Mouse (Mus musculus) c-Kit-positive CD71-positive TER-119-negative erythroid progenitor cells, embryonic 14.5 days (primary cell): ENCODE results near the gene Pnrc1.
"Not testable (repeated sequence)": the region's sequence is repeated elsewhere in the genome, so short reads cannot be mapped to it uniquely, and the experiment has no call there.

Source experiments
- DNase-seq: peaks from one replicate; pipeline ENCODE4 v3.0.0-alpha.2; 2013; ENCODE audit warnings: low read depth

Pnrc1 gene

DNA sequence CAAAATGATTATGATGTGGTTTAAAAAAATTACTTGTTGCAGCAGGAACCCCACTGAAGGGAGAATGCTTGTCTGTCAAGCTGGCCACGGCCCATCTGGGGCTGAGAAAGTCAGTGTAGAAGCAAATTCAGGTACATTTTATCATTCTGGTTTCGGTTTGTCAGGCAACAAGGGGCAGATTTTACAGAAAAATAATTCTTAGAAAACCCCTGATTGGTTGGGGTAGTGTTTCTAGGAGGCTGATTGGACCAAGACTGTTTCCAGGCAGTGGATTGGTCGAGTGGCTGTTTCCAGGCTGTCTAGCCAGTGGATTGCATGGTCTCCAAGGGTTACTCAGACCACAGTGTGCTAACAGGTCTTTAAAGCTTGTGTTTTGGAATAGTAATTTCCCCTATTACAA lies at the start of gene Pnrc1:
TSS of gene Pnrc1 (minus strand) at position 162 of the 400 bp plus-strand sequence.
- DNase-seq: no peak

DNA sequence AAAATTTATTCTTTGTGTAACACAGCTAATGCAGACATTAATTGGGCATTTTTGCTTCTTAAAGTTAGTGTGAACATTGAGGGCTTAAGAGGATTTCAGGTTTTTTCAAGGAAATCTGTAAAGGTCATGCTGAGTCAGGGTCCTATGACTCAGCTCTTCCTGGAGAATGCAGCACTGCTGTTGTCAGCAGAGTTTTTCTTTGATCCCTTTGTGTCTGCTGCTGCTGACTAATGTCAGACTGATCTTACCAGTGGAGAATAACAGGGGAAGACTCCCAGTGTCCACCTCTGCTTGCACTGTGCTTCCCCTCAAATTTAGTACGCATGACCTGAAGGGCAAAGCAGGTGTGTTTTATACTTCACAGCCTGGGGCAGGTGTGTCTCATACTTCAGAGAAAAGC lies 48.0 kb upstream of the Pnrc1 start:
- DNase-seq: peak; percentile 19

DNA sequence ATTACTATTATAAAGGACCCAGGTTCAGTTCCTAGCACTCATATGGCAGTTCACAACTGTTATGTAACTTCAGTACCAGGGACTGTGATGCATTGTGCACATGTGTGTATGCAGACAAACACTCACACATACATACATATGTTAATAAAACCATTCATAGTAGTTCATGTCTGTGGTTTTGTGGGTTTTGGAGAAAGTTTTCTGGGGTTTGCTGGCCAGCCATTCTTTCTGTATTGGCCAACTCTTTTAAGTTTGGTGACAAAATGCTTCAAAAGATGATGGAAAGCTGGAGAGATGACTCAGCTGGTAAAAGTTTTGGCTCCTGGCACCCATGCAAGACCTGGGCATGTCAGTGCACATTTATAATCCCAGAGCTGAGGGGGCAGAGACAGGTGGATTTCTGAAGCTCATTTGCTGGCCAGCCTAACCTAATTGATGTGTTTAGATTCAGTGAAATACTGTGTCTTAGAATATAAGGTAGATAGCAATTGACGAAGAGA lies 43.0 kb upstream of the Pnrc1 start:
- no peak for DNase-seq

DNA sequence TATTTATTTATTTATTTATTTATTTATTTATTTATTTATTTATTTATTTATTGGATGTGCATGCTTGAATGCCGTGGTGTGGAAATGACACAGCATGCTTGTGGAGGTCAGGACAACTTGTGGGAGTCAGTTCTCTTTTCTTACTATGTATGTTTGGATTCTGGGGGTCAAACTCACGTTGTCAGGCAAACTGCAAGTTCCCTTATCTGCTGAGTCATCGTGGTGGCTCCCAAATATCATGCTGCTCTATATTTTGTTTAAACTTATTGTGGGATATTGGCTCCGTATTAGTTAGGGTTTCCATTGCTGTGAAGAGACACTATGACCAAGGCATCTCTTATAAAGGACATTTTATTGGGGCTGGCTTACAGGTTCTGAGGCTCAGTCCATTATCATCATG lies 41.2 kb upstream of the Pnrc1 start:
- DNase-seq: no peak

DNA sequence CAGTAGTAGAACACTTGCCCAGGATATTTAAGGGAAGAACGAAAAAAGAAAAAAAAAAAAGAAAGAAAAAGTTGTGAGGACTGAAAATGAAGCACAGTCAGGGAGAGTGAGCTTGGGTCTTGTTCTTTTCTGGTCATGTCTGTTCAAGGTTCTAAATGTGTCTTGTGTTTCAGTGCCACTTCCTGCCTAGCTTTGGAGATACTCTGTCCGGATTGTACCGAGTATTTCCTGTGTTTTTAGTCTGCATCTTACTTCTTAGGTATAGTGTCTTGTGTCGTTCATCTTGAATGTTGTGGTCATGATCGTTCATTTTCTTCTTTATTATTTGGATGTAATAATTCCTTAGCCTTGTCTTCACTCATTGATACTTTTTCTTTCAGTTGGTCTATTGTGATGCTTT lies 25.9 kb upstream of the Pnrc1 start:
- no peak for DNase-seq

DNA sequence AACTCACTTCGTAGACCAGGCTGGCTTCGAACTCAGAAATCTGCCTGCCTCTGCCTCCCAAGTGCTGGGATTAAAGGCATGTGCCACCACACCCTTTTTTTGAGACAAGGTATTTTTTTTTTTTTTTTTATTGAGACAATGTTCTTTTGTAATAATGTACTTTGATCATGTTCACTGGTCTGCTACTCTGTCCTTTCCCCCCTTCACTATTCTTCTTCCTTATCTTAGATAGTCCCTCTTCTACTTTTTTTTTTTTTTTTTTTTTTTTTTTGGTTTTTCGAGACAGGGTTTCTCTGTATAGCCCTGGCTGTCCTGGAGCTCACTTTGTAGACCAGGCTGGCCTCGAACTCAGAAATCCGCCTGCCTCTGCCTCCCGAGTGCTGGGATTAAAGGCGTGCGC lies 24.2 kb upstream of the Pnrc1 start:
- not testable (repeated sequence) for DNase-seq

DNA sequence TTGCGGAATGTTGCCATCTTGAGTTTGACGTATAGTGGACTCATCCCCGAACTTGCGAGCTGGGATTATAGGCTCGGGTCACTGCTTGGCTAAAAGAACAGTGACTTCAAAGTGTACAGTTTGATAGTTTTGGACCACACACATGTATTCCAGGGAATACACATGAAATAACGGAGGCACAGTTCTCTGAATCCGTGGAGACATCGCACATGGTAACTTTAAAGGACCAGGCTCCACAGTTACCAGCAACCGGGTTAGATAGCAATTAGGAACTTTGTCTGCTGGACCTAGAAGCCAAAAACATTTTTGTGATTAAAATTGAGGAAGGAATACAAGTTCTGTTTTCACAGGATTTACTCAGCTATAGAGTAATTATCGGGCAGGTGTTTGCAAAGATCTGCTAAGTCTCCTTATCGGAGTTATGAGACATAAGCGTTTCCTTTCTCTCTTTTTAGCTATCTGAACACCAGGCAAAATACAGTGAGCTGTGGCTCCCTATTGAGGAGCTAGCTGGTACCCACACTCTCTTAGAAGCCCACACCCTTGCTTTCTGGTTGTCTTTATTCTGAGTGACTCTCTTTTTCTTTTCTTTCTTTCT lies 21.0 kb upstream of the Pnrc1 start:
- peak; percentile 22 for DNase-seq

DNA sequence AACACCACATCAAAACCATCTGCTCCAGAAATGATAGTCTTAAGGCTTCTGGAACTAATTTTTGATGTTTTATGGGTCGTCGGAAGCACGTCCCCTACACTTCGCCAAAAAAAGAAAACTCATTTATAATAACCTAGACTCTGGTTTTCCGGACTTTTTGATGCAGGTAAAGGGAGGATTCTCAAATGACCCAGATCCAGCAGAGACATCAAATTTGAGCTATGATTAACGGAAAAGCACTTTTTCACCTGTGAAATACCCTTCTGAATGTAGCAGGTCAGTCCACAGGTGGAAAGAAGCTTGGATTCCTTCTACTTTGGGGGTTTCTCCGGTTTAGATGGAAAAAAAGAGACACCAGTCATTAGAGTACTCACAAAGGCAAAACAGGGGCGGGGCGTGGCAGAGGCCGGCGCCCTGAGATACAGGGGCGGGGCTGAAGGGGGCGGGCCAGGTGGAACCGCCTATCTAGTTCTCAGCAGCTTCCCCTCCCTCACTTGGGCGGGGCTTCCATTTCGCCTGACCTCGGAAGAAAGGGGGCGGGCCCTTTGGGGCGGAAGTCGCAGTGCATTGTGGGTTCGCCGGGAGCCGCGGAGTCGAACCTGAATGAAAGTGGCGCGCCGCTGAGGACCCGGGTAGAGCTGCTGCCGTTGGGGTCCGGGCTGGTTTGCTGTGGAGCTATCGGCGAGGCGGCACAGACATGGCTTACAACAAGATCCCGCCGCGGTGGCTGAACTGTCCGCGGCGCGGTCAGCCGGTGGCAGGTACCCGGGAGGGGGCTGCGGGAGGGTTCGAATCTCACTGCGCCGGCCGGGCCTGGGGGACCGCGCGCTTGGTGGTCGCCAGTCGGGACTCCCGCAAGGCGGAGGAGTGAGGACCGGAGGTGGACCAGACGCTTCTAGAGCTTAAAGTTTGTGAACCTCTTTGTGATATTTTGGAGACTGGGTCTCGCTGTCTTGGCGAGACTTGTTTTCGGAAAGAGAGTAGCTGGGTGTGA lies 20.1 kb upstream of the Pnrc1 start, which contains the start of gene Rngtt:
TSS of gene Rngtt (plus strand) at position 548 of the 994 bp plus-strand sequence.
- DNase-seq: peak; percentile 98

DNA sequence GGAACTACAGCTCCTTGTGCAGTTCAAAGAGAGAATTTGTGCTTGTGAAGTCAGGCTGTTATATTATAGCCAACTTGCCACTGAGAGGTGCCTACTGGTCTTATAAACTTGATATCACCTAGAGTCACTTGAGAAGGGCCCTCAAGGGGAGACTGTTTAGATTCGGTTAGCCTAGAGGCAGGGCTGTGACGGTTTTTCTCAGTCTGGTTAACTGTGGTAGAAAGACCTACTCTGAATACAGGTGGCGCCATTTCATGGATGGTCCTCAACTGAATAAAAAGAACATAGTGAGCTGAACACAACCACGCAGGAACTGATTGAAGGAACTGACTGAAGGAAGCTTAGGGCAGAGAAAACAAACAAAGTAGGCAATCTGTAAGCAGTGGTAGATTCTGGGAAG lies 17.2 kb upstream of the Pnrc1 start:
- DNase-seq: no peak

DNA sequence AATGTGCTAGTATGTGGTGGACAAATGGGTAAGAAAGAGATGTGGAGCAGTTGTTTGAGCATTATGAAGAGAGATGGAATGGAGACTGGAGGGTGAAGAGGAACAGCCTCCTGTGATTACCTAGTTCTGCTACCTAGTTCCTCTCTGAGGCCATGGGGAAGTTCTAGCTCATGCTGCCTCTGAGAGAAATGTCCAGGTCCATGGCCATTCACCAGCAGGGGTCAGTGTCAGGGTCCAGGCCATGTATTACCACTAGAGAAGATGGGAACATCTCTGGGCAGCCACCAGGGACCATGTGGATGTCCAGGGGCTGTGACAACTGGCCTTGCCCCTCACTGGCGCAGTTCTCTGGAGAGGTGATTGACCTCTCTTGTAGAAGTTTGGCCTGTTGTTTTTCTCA lies 13.1 kb upstream of the Pnrc1 start:
- no peak for DNase-seq

DNA sequence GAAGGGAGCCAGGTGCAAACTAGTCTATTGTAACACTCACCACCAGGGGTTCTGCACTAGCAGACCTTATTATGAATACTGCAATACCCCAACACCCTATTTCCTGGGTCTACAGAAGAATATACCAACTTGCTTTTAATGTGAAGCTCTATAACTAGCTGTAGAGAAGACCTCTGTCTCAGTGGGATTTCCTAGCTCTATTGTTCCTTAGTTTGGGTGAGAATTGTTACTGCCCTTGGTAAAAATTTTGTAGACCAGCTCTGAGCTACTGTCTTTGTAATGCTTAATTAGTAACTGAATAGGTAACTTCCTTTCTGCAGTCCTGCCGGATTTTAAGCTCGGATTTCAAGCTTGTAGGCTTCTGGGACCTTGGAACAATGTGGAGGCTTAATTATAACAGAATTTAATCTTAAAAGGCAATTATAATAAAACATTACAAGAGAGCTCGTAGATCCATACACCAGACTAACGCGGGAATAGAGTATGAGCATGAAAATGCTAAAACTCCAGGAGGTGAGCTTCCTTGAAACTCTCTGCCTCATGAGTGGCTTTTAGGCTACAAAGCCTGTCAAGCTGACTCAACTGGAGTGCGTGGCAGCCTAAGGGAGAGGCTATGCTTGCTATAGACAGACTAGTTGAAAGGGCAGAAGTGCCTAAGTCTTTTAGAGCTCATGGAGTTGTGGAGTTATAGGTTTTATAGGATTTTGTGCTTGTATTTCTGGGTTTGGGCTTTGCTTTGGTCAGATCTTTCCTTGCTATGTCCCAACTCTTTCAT lies 11.1 kb upstream of the Pnrc1 start:
- not testable (repeated sequence) for DNase-seq

DNA sequence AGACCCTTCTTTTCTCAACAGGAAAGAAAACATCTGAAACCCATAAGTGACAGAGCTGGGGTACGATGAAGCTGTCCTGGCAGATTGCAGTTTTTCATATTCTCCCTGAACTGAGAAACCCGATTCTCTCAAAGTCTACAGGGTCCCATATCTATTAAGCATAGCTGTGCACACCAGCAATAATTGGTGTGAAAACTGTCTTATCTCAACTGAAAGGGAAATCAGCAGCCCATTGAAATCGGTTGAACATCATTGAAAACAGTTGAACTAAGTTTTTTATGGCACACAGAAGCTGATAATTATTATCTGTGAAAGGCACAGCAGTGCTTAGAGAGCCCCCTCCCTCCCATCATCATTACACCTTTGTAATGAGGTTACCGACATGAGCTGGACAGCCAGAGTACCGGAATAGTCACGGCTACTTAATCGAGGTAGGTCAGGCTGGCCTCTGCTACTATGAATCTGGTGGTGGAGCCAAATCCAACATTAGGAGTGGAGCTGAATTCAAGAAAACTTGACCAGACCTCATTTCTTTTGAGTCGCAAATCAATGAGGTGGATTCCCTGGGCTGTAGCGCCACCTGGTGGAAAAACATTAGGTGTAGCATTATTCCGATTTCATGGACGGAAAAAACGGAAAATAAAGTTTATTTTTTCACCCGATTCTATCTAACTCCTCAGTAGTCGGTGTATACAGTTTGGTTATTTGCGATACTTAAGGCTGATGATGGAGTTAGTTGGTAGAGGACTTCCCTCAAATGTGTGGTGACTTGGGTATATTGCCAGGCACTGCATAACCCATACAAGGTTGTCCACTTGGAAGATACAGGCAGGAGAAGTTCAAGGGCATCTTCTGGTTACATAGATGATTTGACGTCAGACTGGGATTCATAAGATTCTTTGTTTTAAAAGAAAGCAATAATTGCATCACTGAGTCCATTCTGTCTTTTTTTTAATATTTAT lies 2.7 kb upstream of the Pnrc1 start:
- DNase-seq: peak; percentile 70

DNA sequence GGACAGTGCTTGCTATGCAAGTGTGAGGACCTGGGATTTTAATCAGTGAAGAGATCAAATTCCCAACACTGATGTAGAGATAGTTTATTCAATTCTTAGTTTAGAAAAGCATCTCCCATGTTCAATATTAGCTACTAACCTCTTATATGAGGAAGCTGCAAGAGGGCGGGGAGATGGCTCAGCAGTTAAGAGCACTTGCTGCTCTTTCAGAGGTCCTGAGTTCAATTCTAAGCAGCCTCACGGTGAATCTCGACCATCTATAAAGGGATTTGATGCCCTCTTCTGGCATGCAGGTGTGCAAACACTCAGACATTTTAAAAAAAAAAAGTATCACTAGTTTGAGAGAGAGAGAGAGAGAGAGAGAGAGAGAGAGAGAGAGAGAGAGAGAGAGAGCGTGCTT lies 915 bp upstream of the Pnrc1 start:
- no peak for DNase-seq

DNA sequence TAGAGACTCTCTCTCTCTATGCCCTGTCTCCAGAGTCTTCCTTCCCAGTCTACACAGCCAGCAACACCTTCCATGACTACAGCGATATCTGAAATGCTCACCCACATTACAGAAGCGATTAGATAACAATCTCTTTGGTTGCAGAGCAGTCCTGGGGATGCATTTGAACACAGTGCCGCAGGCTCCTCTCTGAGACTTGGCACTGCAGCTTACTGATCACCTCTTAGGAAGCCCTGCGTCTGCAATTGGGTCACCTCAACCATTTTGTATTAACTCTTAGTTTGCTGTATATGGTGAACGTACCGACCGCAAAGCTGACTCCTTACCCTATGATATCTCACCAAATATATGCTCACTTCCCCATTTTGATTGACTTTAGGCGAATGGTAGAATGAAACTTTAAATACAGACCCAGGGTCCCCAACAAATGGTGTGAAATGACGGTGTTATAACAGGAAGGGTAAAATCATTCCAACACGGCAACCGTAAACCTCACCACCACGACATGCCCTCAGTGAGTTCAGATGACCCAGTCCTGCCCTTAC lies 785 bp downstream of the Pnrc1 start:
- DNase-seq: no peak

DNA sequence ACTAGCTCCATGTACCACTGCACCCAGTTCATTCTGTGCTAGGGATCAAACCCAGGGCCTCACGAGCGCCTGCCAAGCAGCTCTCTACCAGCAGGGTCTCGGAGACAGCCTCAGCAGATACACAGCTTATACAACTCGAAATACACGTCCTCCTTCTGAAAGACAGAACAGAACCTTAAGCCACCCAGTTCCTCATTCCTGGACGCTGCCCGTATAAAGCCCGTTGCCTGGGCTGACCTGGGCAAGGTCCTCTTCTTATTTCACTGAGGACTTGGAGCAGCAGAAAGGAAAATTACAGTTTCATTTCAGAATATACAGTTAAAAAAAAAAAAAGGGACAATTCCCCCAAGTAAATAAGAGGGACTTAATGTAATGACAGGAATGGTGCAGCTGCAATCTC lies 4.5 kb downstream of the Pnrc1 start:
- DNase-seq: no peak

DNA sequence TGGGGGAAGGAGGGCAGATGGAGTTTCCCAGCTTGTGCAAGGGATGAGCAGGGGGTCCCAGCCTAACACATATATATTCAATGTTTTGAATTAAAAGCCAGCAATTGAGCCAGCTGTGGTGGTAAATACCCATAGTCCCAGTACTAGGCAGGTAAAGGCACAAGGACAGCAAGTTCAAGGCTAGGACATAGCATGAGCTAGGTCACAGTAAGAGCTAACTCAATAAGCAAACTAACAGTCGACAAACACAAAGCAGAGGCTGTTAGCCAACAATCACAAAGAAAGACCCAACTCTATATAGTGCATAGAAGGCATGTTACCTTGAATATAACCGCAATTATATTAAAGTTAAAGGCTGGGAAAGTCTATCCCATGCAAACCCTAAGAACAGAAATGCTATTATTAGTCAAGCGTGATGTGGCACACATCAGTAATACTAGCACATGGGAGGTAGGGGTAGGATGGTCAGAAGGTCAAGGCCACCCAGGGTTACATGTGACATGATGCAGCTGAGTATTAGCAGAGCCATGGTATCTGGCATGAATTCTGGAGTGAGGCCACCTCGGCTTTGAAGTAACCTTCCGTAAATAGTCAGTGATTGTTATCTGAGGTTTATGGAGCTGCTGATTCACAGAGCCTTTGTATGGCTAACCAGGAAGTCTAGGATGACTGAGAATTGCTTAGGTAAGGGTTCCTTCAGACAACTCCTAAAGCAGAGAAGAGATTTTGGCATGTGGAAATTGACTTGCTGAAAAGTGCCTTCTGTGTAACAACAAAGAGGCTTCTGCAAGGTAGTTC lies 5.7 kb downstream of the Pnrc1 start:
- no peak for DNase-seq

DNA sequence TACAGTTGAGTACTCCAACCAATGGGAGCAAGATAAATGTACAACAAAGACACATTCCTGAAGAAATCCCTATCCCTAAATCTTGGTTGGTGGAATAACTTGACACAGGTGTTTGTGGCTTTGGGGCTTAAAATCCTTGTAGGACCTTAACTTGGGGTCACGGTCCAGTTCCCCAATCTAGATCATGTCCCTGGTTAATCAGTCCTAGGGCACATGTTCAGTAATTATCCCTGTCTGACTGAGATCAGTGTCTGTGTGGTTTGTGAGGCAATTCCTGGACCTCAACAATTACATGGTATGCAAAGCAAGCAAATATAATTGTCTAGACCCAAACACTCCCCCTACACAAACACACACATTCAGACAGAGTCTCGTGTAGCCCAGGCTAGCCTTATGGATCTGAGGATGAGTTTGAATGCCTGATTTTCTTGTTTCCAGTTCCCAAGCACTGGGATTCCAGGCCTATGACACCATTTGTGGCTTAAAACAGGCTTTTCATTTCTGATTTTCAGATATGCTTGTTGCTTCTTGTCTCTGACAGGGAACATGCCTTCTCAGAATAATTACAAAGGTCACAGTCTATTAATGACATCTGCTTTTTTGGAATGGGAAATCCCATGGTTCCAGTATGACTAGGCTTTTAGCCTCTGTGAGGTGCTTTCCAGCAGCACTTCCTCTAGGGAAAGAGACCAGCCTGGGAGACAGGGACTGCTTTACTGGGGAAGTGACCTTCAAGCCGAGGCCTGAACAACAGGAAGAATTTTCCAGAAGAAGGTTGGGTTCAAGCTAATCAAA lies 7.9 kb downstream of the Pnrc1 start:
- no peak for DNase-seq

DNA sequence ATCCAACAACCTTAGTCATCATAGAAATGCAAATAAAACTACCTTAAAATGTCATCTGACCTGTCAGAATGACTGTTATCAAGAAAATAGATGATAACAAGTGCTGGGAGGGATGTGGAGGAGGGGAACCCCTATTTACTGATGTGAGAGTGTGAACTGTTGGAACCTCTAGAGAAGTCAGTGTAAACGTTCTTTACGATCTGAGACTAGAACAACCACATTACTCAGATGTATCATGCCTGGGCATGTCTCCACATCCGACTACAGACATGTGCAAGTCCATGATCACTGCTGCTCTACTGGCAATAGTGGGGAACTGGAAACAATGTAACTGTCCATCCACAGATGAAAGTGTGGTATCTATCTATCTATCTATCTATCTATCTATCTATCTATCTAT lies 16.5 kb downstream of the Pnrc1 start:
- DNase-seq: no peak
